Mouse (Mus musculus) kidney, embryonic 16.5 days (tissue): ENCODE data around the gene Ints3. TPM values are rescaled to one million over a fixed set of nuclear protein-coding genes. Genes with fewer than 3 reads are reported as not detected.

Experiments
- ATAC-seq: fragments of 200-750 bp; cut with Nextera tagmentation; 2 replicates; pipeline ENCODE4 v1.8.0; 2017; ENCODE audit warnings: moderate TSS enrichment; ENCODE audit not compliant: low FRiP score, low TSS enrichment
- H3K27ac ChIP-seq: fragments of 300-500 bp; sonication (generic); 2 replicates; pipeline ENCODE4 v1.5.1; 2014; ENCODE audit warnings: low read length
- H3K27me3 ChIP-seq: fragments of 300-500 bp; sonication (generic); 2 replicates; pipeline ENCODE4 v1.6.1; 2014; ENCODE audit warnings: low read length, control low read depth, mixed read lengths; ENCODE audit not compliant: insufficient read depth
- H3K36me3 ChIP-seq: fragments of 300-500 bp; sonication (generic); 2 replicates; pipeline ENCODE4 v1.6.1; 2014; ENCODE audit warnings: low read length, control low read depth, mixed read lengths; ENCODE audit not compliant: insufficient read depth
- H3K4me1 ChIP-seq: fragments of 300-500 bp; sonication (generic); 2 replicates; pipeline ENCODE4 v1.6.1; 2014; ENCODE audit warnings: low read length, control low read depth, mixed read lengths; ENCODE audit not compliant: insufficient read depth
- H3K4me2 ChIP-seq: fragments of 300-500 bp; sonication (generic); replicated peaks from 2 replicates; pipeline ENCODE4 v1.6.1; 2014; ENCODE audit warnings: low read depth, low read length
- H3K4me3 ChIP-seq: fragments of 300-500 bp; sonication (generic); 2 replicates; pipeline ENCODE4 v1.5.1; 2014; ENCODE audit warnings: mild to moderate bottlenecking, low read length
- H3K9ac ChIP-seq: fragments of 300-500 bp; sonication (generic); replicated peaks from 2 replicates; pipeline ENCODE4 v1.6.1; 2014; ENCODE audit warnings: low read length
- H3K9me3 ChIP-seq: fragments of 300-500 bp; sonication (generic); 2 replicates; pipeline ENCODE4 v1.6.1; 2016; ENCODE audit warnings: low read length, control low read depth
- whole genome bisulfite sequencing: fragments of 180-500 bp; shearing (Covaris S2); extraction: QIAGEN DNeasy Blood & Tissue Kit; methylation state at CpG from one replicate; pipeline ENCODE4 v1.1.7; 2014; 5-methylcytosine and 5-hydroxymethylcytosine counted together
- polyA plus RNA-seq: library from polyadenylated mRNA; unstranded; fragments of >200 nt; fragmentation: Nextera tagmentation; extraction: Ambion mirVana; gene quantifications from 2 replicates; pipeline ENCODE4 v1.2.1, GENCODE M21; 2015

The Ints3 gene
- polyA plus RNA-seq, 1 experiment from 2014 or later: 32.7 TPM

DNA sequence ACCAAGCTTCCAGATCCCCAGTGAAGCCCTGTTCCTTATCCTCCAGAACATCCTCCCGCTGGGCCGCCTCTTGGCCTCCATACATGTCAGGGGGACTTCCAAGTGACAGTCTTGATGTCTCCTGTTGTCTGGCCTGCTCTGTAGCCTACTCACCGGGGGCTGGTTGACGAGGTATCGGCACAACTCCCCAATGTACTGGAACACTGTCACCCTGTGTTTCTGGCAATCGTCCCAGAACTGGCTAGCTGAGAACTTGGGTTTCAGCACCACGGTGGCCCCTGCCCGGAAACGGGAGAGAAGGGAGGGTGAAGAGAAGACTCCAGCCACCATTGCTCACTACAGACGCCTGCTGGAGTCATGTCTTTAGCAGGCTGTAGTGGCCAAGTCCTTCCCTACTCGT lies 45.9 kb downstream of the Ints3 start:
- Histone ChIP-seq H3K9me3 (no peaks in the 10 kb centered on the region), H3K4me3 (no peak overlapping the region), H3K4me2 (no peak overlapping the region), H3K27me3 (no peaks in the 10 kb centered on the region), H3K9ac (no peak overlapping the region), H3K4me1 (peaks cover 40% of the 10 kb centered on the region), H3K27ac (no peak overlapping the region), H3K36me3 (peaks cover 22% of the 10 kb centered on the region)
- WGBS: 62% methylated on average over 11 of the region's 11 CpGs
- no peak for ATAC-seq

DNA sequence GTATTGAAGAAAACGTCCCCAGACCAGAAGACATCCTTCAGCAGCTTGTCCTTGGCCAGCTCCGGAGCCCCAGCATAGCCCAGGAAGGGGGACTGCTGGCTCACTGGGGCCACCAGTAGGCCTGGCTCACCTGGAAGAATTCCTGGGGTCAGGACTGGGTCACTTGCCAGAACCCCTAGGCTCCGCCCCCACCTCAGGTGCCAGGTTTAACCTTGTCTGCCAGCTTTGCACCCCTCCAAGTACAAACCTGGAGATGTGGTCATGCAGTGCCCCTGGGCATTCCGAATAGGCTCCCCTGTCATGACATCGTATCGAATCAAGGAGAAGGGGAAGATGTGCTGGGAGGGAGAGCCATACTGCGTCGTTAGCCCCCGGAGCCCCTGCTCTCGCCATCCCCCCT lies 46.6 kb downstream of the Ints3 start:
- H3K27ac ChIP-seq: no peak overlapping the region
- WGBS: 92% methylated on average over 10 of the region's 10 CpGs
- no peak overlapping the region for H3K9ac ChIP-seq
- no peak overlapping the region for H3K4me3 ChIP-seq
- H3K4me1 ChIP-seq: peaks cover 40% of the 10 kb centered on the region
- no peaks in the 10 kb centered on the region for H3K27me3 ChIP-seq
- no peaks in the 10 kb centered on the region for H3K9me3 ChIP-seq
- H3K4me2 ChIP-seq: no peak overlapping the region
- no peak for ATAC-seq
- peaks cover 15% of the 10 kb centered on the region for H3K36me3 ChIP-seq

DNA sequence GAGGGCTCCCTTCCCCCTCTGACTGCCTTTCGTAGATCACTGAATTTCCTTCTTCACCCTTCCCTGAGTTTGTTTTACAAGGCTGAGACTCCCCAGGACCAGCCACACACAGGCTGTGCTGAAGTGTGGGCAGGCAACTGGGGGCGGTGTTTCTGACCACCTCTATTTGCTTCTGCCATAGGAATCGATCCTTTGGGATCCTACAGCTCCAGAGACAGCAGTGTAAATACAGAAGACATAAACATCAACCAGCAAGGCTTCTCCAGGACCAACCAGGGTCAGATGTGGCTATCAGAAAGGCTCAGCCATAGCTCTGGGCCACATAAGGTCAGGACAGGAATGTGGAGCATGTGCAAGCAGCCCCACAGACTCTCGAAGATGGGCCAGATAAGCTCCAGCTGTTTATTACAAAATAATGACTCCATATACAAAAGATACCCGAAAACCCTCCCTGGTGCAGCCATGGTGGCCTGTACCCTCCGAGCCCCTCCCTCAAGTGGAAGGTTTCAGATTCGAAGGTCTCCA lies 48.5 kb downstream of the Ints3 start:
- no peak overlapping the region for H3K9ac ChIP-seq
- H3K4me3 ChIP-seq: no peak overlapping the region
- no peak for ATAC-seq
- H3K4me2 ChIP-seq: no peak overlapping the region
- WGBS: 58% methylated on average over 7 of the region's 7 CpGs
- peaks cover 29% of the 10 kb centered on the region for H3K4me1 ChIP-seq
- no peaks in the 10 kb centered on the region for H3K27me3 ChIP-seq
- H3K9me3 ChIP-seq: no peaks in the 10 kb centered on the region
- 0 out of 2 replicates have a peak, but pooled peaks cover 10% of the 10 kb centered on the region for H3K36me3 ChIP-seq
- H3K27ac ChIP-seq: peak overlapping the region; percentile 52; the same call in 1 of the 2 replicates

DNA sequence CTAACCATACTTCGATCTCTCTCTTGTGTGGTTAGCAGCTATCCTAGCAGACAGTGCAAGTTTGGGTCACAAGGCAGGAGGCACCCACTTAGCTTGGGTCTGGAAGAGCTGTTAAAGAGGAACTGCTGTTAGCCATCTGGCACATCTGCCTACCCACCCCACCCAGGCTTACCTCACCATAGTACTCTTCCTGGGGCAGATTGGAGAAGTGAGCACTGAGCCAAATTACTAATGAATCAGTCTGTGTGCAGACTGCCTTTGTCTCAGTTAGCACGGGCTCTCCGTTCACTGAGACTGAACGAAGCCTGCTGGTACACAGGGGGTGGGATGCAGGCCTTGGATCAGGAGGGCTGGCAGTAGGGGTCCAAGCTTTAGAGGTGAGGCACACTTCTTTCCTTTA lies 49.7 kb downstream of the Ints3 start:
- Histone ChIP-seq H3K36me3 (0 out of 2 replicates have a peak, but pooled peaks cover 10% of the 10 kb centered on the region), H3K9me3 (no peaks in the 10 kb centered on the region), H3K4me1 (peaks cover 25% of the 10 kb centered on the region), H3K4me2 (no peak overlapping the region), H3K27me3 (no peaks in the 10 kb centered on the region), H3K27ac (no peak overlapping the region), H3K9ac (no peak overlapping the region), H3K4me3 (no peak overlapping the region)
- WGBS: 89% methylated on average over 4 of the region's 4 CpGs
- ATAC-seq: no peak

DNA sequence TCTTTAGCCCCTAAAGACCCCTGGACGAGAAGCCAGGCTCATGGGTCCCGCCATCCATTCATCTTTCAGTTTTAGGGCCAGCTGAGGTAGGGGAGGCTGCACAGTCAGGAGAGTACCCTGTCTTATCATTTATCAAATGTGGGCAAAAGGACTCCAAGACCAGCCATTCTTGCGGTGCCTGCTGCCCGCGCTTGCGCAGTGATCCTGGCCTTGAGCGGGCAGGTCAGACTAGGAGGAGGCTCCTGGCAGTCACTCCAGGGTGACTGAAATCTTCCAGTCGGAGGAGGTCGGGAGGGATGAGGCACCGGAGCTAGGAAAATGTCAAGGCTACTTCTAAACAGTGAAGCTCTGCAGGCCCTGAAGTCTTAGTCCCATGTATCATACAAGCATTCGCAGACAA lies 51.7 kb downstream of the Ints3 start:
- Histone ChIP-seq H3K9ac (no peak overlapping the region), H3K27ac (no peak overlapping the region), H3K4me3 (no peak overlapping the region), H3K36me3 (0 out of 2 replicates have a peak, but pooled peaks cover 5% of the 10 kb centered on the region), H3K4me2 (no peak overlapping the region), H3K4me1 (peaks cover 7% of the 10 kb centered on the region; the same call in 1 of the 2 replicates), H3K27me3 (no peaks in the 10 kb centered on the region), H3K9me3 (no peaks in the 10 kb centered on the region)
- 69% methylated on average over 11 of the region's 11 CpGs for WGBS
- no peak for ATAC-seq

DNA sequence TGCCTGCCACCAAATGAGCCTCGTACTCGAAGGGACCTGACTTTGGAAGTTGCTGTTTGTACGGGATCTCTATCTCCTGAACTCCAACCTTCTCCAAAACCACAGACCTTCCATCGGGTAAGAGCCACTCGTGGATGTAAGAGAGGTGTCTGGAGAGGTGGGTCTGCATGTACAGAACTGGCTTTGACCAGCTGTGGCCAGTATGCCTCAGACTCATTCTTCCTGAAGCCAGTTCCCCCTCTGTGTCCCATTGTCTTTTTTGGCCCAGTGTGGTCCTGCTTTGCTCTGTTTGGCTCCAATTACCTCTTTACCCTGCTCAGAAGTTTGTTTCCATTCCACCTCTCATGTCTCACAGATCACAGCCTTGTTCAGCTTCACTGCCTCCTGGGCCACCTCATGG lies 54.9 kb downstream of the Ints3 start:
- no peaks in the 10 kb centered on the region for H3K9me3 ChIP-seq
- no peak overlapping the region for H3K4me3 ChIP-seq
- H3K9ac ChIP-seq: no peak overlapping the region
- whole genome bisulfite sequencing: 80% methylated on average over 5 of the region's 5 CpGs
- 0 out of 2 replicates have a peak, but pooled peaks cover 3% of the 10 kb centered on the region for H3K4me1 ChIP-seq
- H3K36me3 ChIP-seq: no peaks in the 10 kb centered on the region
- H3K27ac ChIP-seq: no peak overlapping the region
- no peaks in the 10 kb centered on the region for H3K27me3 ChIP-seq
- peak; percentile 29; the same call in 1 of the 2 replicates for ATAC-seq
- no peak overlapping the region for H3K4me2 ChIP-seq

DNA sequence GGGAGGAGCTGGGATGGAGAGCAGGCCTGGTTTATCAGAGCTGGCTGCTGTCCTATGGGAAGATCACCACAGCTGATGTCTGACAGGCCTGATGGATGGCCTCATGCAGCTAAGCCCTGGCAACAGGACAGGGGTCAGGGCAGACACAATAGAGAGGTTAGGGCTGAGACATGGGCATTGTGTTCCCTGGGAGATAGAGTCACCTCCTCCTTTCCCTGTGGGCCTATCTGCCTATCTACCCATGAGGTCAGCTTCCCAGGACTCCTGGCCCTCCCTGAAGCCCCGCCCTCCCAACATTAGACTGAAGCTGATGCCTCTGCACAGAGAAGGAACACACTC lies 57.2 kb downstream of the Ints3 start:
- H3K4me2 ChIP-seq: no peak overlapping the region
- no peak overlapping the region for H3K9ac ChIP-seq
- H3K4me1 ChIP-seq: 0 out of 2 replicates have a peak, but pooled peaks cover 3% of the 10 kb centered on the region
- H3K36me3 ChIP-seq: no peaks in the 10 kb centered on the region
- no peaks in the 10 kb centered on the region for H3K27me3 ChIP-seq
- H3K27ac ChIP-seq: no peak overlapping the region
- no peak for ATAC-seq
- WGBS: 75% methylated on average over 1 of the region's 1 CpGs
- H3K4me3 ChIP-seq: no peak overlapping the region
- no peaks in the 10 kb centered on the region for H3K9me3 ChIP-seq

DNA sequence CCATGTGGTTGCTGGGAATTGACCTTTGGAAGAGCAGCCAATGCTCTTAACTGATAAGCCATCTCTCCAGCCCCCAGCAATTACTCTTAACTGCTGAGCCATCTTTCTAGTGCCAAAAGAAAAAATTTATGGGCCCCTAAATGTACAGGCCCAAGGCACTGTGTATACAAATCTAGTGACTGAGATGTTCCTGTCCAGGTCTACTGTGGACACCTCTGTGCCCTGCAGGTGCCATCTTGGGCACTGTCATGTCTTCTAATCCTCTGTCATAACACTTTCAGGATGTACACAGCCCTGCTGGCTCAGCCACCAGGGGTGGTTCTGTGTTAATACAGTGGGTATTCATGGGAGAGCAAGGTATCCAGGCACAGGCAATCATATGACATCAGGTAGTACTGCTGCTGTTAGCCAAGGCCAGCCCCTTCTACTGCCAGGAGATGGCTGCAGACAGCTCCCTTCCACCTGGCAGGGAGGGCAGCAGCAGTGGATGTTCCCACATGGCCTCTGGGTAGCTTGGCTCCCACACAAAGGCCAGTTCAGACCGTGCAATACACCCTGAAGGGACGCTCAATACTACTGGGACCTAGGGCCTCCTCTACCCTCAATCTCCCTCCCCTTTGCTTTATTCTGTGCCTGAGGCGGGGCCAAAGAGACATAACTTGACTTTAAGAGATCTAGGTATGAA lies 57.7 kb downstream of the Ints3 start:
- 57% methylated on average over 3 of the region's 3 CpGs for WGBS
- H3K9ac ChIP-seq: no peak overlapping the region
- H3K4me2 ChIP-seq: no peak overlapping the region
- no peak for ATAC-seq
- no peaks in the 10 kb centered on the region for H3K9me3 ChIP-seq
- H3K4me3 ChIP-seq: no peak overlapping the region
- no peaks in the 10 kb centered on the region for H3K27me3 ChIP-seq
- H3K36me3 ChIP-seq: no peaks in the 10 kb centered on the region
- H3K4me1 ChIP-seq: 0 out of 2 replicates have a peak, but pooled peaks cover 3% of the 10 kb centered on the region
- H3K27ac ChIP-seq: no peak overlapping the region

DNA sequence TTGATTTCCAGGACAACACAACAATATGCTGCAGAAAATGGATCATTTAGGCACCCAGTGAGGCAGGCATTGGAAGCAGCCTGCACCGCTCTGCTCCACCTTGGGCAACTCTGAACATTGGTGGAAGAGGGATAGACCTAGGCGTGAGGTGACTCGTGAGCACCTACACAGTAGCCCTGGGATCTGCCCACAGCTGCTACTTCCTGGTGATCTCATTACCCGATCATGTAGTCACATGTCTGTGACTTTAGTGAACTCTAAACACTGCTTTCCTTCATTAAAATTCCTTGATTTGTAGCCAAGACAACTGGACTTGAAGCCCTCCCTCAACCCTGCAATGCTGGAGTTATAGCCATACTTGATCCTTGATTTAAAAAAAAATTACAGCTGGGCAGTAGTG lies 59.1 kb downstream of the Ints3 start:
- no peaks in the 10 kb centered on the region for H3K9me3 ChIP-seq
- 0 out of 2 replicates have a peak, but pooled peaks cover 3% of the 10 kb centered on the region for H3K4me1 ChIP-seq
- no peaks in the 10 kb centered on the region for H3K27me3 ChIP-seq
- whole genome bisulfite sequencing: 69% methylated on average over 4 of the region's 4 CpGs
- no peak overlapping the region for H3K9ac ChIP-seq
- no peak overlapping the region for H3K4me3 ChIP-seq
- no peak for ATAC-seq
- H3K36me3 ChIP-seq: no peaks in the 10 kb centered on the region
- H3K27ac ChIP-seq: no peak overlapping the region
- no peak overlapping the region for H3K4me2 ChIP-seq

DNA sequence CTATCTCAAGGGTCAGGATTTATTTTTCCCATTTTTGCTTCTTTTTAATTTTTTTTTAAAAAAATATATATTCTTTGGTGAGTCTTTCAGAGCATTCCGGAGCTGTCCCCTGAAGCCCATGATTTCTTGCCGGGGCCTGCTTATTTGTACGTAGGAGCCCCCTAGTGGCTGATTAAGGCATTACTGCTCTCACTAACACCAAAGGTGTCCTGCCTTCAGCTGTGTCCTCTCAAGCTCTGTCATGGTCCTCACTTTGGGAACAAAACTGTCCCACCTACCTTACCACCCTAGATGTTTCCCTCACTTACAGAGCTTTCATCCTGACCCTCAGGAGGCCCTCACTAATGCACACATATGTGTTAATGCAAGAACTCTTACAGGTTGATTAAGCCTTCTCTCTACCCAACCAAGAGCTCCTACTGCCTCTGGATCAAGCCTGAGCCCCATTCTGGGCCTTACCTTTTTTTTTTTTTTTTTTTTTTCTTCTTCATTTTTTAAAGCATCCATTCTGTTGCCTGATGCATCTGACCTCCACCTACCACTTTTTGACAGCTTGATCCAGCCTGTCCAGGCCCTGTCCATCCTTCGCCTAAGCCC lies 59.9 kb downstream of the Ints3 start:
- 27% methylated on average over 4 of the region's 4 CpGs for WGBS
- Histone ChIP-seq H3K27ac (no peak overlapping the region), H3K4me2 (no peak overlapping the region), H3K9me3 (no peaks in the 10 kb centered on the region), H3K36me3 (no peaks in the 10 kb centered on the region), H3K4me1 (0 out of 2 replicates have a peak, but pooled peaks cover 3% of the 10 kb centered on the region), H3K4me3 (no peak overlapping the region), H3K9ac (no peak overlapping the region), H3K27me3 (no peaks in the 10 kb centered on the region)
- ATAC-seq: peak; percentile 66; the same call in 1 of the 2 replicates
